Mouse (Mus musculus): ENCODE measurements around the gene Atg16l1. TPM values are rescaled to one million over a fixed set of nuclear protein-coding genes. Genes with fewer than 3 reads are reported as not detected.

Atg16l1 gene
- polyA plus RNA-seq, 1 experiment from 2014 or later: 31.5 TPM

- Histone ChIP-seq H3K27ac (ENCODE audit: low read depth) (no peak overlapping the region), H3K9ac (no peak overlapping the region), H3K4me2 (no peak overlapping the region), H3K4me1 (ENCODE audit: insufficient read depth) (no peaks in the 10 kb centered on the region), H3K27me3 (ENCODE audit: insufficient read depth, low read length) (no peaks in the 10 kb centered on the region), H3K4me3 (ENCODE audit: low read depth, low read length) (no peak overlapping the region), H3K9me3 (ENCODE audit: low read depth, low read length) (no peaks in the 10 kb centered on the region), H3K36me3 (ENCODE audit: insufficient read depth) (no peaks in the 10 kb centered on the region)
- ATAC-seq (ENCODE audit: insufficient read depth): no peak
- TF ChIP-seq CTCF (IDR thresholded peaks at IDR 0.05; ENCODE audit: low read depth): no peak
- no peak for DNase-seq
- 22% methylated on average over 2 of the region's 2 CpGs for WGBS
Measured at GRCm38 (mm10) chr1:87722081-87722480, 33.6 kb upstream of the Atg16l1 start.

- TF ChIP-seq CTCF (IDR thresholded peaks at IDR 0.05; ENCODE audit: low read depth): no peak
- DNase-seq: no peak
- 74% methylated on average over 4 of the region's 4 CpGs for WGBS
- H3K4me1 ChIP-seq (ENCODE audit: insufficient read depth): no peaks in the 10 kb centered on the region
- no peaks in the 10 kb centered on the region for H3K27me3 ChIP-seq (ENCODE audit: insufficient read depth, low read length)
- no peak overlapping the region for H3K27ac ChIP-seq (ENCODE audit: low read depth)
- no peak overlapping the region for H3K4me2 ChIP-seq
- ATAC-seq (ENCODE audit: insufficient read depth): no peak
- H3K9ac ChIP-seq: no peak overlapping the region
- no peaks in the 10 kb centered on the region for H3K9me3 ChIP-seq (ENCODE audit: low read depth, low read length)
- H3K36me3 ChIP-seq (ENCODE audit: insufficient read depth): no peaks in the 10 kb centered on the region
- H3K4me3 ChIP-seq (ENCODE audit: low read depth, low read length): no peak overlapping the region
Measured at GRCm38 (mm10) chr1:87723351-87723750, 32.3 kb upstream of the Atg16l1 start.

- WGBS: 66% methylated on average over 2 of the region's 2 CpGs
- no peak for TF ChIP-seq CTCF (IDR thresholded peaks at IDR 0.05; ENCODE audit: low read depth)
Measured at GRCm38 (mm10) chr1:87729070-87729469, 26.6 kb upstream of the Atg16l1 start.

GRCm38 (mm10) chr1:87729850-87730249 lies 25.8 kb upstream of the Atg16l1 start:
- no peak overlapping the region for H3K27ac ChIP-seq (ENCODE audit: low read depth)
- no peaks in the 10 kb centered on the region for H3K27me3 ChIP-seq (ENCODE audit: insufficient read depth, low read length)
- no peaks in the 10 kb centered on the region for H3K9me3 ChIP-seq (ENCODE audit: low read depth, low read length)
- no peak overlapping the region for H3K4me2 ChIP-seq
- no peaks in the 10 kb centered on the region for H3K36me3 ChIP-seq (ENCODE audit: insufficient read depth)
- TF ChIP-seq CTCF (IDR thresholded peaks at IDR 0.05; ENCODE audit: low read depth): no peak
- H3K9ac ChIP-seq: no peak overlapping the region
- no peaks in the 10 kb centered on the region for H3K4me1 ChIP-seq (ENCODE audit: insufficient read depth)
- 74% methylated on average over 6 of the region's 6 CpGs for WGBS
- no peak for DNase-seq
- no peak for ATAC-seq (ENCODE audit: insufficient read depth)
- no peak overlapping the region for H3K4me3 ChIP-seq (ENCODE audit: low read depth, low read length)

More at GRCm38 (mm10) chr1:87729070-87729469, 26.6 kb upstream of the Atg16l1 start:
- no peak overlapping the region for H3K9ac ChIP-seq
- ATAC-seq (ENCODE audit: insufficient read depth) (no peak), DNase-seq (no peak)
- H3K9me3 ChIP-seq (ENCODE audit: low read depth, low read length): no peaks in the 10 kb centered on the region
- no peaks in the 10 kb centered on the region for H3K27me3 ChIP-seq (ENCODE audit: insufficient read depth, low read length)
- no peak overlapping the region for H3K27ac ChIP-seq (ENCODE audit: low read depth)
- no peak overlapping the region for H3K4me2 ChIP-seq
- H3K36me3 ChIP-seq (ENCODE audit: insufficient read depth): no peaks in the 10 kb centered on the region
- H3K4me1 ChIP-seq (ENCODE audit: insufficient read depth): no peaks in the 10 kb centered on the region
- H3K4me3 ChIP-seq (ENCODE audit: low read depth, low read length): no peak overlapping the region

- Histone ChIP-seq H3K4me2 (no peak overlapping the region), H3K27me3 (ENCODE audit: insufficient read depth, low read length) (no peaks in the 10 kb centered on the region), H3K36me3 (ENCODE audit: insufficient read depth) (no peaks in the 10 kb centered on the region), H3K9me3 (ENCODE audit: low read depth, low read length) (no peaks in the 10 kb centered on the region), H3K4me1 (ENCODE audit: insufficient read depth) (no peaks in the 10 kb centered on the region), H3K9ac (no peak overlapping the region), H3K4me3 (ENCODE audit: low read depth, low read length) (no peak overlapping the region), H3K27ac (ENCODE audit: low read depth) (no peak overlapping the region)
- 79% methylated on average over 7 of the region's 7 CpGs for WGBS
- no peak for ATAC-seq (ENCODE audit: insufficient read depth)
- DNase-seq: no peak
- TF ChIP-seq CTCF (IDR thresholded peaks at IDR 0.05; ENCODE audit: low read depth): no peak
Measured at GRCm38 (mm10) chr1:87730271-87730670, 25.4 kb upstream of the Atg16l1 start.

GRCm38 (mm10) chr1:87733212-87733611 lies 22.5 kb upstream of the Atg16l1 start:
- 78% methylated on average over 5 of the region's 5 CpGs for WGBS
- no peaks in the 10 kb centered on the region for H3K9me3 ChIP-seq (ENCODE audit: low read depth, low read length)
- no peak for ATAC-seq (ENCODE audit: insufficient read depth)
- H3K4me1 ChIP-seq (ENCODE audit: insufficient read depth): no peaks in the 10 kb centered on the region
- H3K27me3 ChIP-seq (ENCODE audit: insufficient read depth, low read length): no peaks in the 10 kb centered on the region
- DNase-seq: no peak
- no peak overlapping the region for H3K4me2 ChIP-seq
- H3K27ac ChIP-seq (ENCODE audit: low read depth): no peak overlapping the region
- no peak overlapping the region for H3K4me3 ChIP-seq (ENCODE audit: low read depth, low read length)
- no peaks in the 10 kb centered on the region for H3K36me3 ChIP-seq (ENCODE audit: insufficient read depth)
- TF ChIP-seq CTCF (IDR thresholded peaks at IDR 0.05; ENCODE audit: low read depth): no peak
- H3K9ac ChIP-seq: no peak overlapping the region

- Histone ChIP-seq H3K4me3 (ENCODE audit: low read depth, low read length) (no peak overlapping the region), H3K27me3 (ENCODE audit: insufficient read depth, low read length) (no peaks in the 10 kb centered on the region), H3K27ac (ENCODE audit: low read depth) (no peak overlapping the region), H3K4me2 (no peak overlapping the region), H3K4me1 (ENCODE audit: insufficient read depth) (no peaks in the 10 kb centered on the region), H3K9me3 (ENCODE audit: low read depth, low read length) (no peaks in the 10 kb centered on the region), H3K36me3 (ENCODE audit: insufficient read depth) (no peaks in the 10 kb centered on the region), H3K9ac (no peak overlapping the region)
- 71% methylated on average over 3 of the region's 3 CpGs for WGBS
- TF ChIP-seq CTCF (IDR thresholded peaks at IDR 0.05; ENCODE audit: low read depth): no peak
- no peak for DNase-seq
- no peak for ATAC-seq (ENCODE audit: insufficient read depth)
Measured at GRCm38 (mm10) chr1:87734153-87734552, 21.5 kb upstream of the Atg16l1 start.
